Mouse (Mus musculus): ENCODE measurements around the gene Smg7. TPM values are rescaled to one million over a fixed set of nuclear protein-coding genes. Genes with fewer than 3 reads are reported as not detected.
"Not testable (repeated sequence)": the region's sequence is repeated elsewhere in the genome, so short reads cannot be mapped to it uniquely, and the experiment has no call there.

Smg7 gene
- polyA plus RNA-seq, 1 experiment = 0.29 TPM

DNA sequence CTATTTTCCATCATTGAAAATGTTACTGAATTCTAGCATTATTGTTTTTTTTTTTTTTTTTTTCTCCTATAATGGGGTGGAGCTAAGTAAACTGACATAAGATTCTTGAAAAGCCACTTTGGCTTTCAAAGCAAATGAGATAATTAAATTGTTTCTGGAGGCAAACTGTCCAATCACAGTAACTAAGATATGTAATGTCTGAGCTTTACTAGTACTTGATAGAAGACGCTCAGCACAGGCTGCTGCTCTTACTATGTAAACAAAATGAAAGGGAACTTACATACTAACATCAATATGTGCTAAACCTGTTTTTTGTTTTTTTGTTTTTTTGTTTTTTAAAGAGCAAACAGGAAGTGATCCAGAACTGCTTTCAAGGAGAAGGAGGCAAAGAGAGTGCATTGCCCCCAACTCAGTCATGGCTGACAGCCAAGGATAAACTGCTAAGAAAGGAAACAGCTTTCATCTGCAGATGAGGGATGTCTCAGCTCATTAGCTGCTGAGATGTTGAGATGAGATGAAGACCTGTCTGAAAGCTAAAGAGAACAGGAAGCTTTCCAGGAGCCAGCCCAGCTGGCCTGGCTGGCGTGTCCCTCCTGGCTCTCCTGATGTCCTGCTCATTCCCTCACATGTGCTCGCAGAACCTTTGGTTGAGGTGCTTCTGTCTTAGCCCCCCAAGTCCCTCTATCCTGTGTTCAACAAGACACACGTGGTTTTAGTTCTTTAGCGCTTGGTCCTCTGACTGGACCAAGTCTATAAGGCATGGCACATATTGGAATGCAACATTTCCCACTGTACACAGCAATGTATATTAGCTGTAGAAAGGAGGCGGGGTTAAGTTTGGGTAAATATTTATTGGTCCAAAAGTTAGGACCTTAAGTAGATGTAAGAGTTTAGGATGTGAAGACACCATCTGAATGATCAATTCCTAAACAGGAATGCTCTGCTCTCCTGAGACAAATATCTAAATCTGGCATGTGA lies 11.3 kb upstream of the Smg7 start:
- Histone ChIP-seq H3K4me3 (replicated peaks) (no peak overlapping the region), H3K4me1 (ENCODE audit: control insufficient read depth) (no peaks in the 10 kb centered on the region), H3K9me3 (ENCODE audit: control insufficient read depth, low read length) (no peaks in the 10 kb centered on the region), H3K27me3 (ENCODE audit: control insufficient read depth) (no peaks in the 10 kb centered on the region), H3K36me3 (ENCODE audit: control insufficient read depth) (no peaks in the 10 kb centered on the region)
- TF ChIP-seq TAL1 (IDR thresholded peaks at IDR 0.05; ENCODE audit: low read length) (no peak), GATA1 (IDR thresholded peaks at IDR 0.05; ENCODE audit: low read length) (no peak)

GRCm38 (mm10) chr1:152904469-152904868 lies 2.0 kb upstream of the Smg7 start:
- TF ChIP-seq GATA1 (IDR thresholded peaks at IDR 0.05; ENCODE audit: low read length) (no peak), TAL1 (IDR thresholded peaks at IDR 0.05; ENCODE audit: low read length) (no peak)
- Histone ChIP-seq H3K9me3 (ENCODE audit: control insufficient read depth, low read length) (no peaks in the 10 kb centered on the region), H3K4me1 (ENCODE audit: control insufficient read depth) (peaks cover 37% of the 10 kb centered on the region), H3K4me3 (replicated peaks) (peak overlapping the region; percentile 87), H3K36me3 (ENCODE audit: control insufficient read depth) (peaks cover 6% of the 10 kb centered on the region), H3K27me3 (ENCODE audit: control insufficient read depth) (peaks cover 6% of the 10 kb centered on the region; the same call in 1 of the 2 replicates)

DNA sequence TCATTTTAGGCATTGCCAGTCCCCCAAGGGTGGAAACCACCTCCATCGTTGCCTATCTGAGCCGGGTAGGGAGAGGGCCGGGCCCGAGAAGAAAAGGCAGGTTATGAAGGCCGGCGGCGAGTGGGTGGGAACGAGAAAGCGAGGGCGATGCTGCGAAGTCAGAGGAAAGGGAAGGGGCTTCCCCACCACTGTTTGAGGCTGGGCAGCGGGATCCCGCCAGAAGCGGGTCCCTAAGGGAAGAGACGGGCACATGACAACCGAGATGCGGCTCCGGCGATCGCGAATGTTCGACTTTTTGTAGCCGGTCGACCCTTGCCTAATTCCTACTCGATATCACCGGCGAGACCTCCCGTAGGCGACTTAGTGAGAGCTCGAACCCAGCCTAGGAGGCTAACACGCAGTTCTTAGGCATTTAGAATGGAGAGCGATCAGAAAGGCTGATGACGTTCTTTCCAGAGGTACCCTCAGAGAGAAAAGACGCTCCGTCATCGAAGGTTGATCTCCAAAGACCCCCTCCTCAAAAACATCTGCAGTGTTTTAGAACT lies 1.2 kb upstream of the Smg7 start:
- H3K4me1 ChIP-seq (ENCODE audit: control insufficient read depth) = peaks cover 37% of the 10 kb centered on the region
- H3K4me3 ChIP-seq (replicated peaks) = peak overlapping the region; percentile 87
- peaks cover 12% of the 10 kb centered on the region for H3K36me3 ChIP-seq (ENCODE audit: control insufficient read depth)
- no peaks in the 10 kb centered on the region for H3K9me3 ChIP-seq (ENCODE audit: control insufficient read depth, low read length)
- no peak for TF ChIP-seq TAL1 (IDR thresholded peaks at IDR 0.05; ENCODE audit: low read length)
- TF ChIP-seq GATA1 (IDR thresholded peaks at IDR 0.05; ENCODE audit: low read length) = no peak
- peaks cover 6% of the 10 kb centered on the region; the same call in 1 of the 2 replicates for H3K27me3 ChIP-seq (ENCODE audit: control insufficient read depth)

DNA sequence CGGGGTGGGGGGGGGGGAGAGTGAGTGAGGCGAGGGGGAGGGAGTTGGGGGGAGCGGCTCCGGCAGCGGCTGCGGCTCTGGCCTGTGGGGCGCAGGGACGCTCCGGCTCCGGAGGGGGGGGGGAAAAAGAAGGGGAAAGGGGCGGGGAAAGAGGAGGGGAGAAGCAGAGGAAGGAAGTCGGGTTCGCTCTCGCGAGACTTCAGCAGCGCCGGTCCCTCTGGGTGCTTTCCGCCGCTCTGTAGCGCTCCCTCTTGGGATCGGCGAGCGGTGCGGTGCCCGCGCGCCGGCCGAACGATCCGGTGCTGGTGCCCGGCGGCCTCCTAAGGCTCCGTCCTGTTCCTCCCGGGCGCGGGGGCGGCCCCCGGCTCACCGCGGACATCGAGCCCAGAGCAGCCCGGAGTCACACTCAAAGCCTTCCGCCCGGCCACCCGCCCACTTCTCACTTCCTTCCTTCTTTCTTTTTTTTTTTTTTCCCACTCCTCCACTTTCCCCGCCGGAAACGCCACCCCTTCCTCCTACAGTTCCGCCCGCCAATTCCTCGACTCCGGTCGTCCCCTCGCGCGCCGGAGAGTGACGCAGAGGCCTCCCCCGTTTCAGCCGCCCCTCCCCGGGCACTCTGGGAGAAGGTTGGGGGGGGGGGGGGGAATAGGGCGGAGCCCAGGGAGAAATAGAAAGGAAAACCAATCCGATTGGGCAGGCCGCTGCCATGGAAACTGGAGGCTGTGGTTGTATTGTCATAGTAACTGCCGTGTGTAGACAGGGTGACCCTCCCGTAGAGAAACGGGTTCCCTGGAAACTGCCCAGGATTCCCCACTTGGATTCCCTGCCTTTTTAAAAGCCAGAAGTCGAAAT lies 445 bp upstream of the Smg7 start:
- H3K4me1 ChIP-seq (ENCODE audit: control insufficient read depth) = peaks cover 37% of the 10 kb centered on the region
- H3K36me3 ChIP-seq (ENCODE audit: control insufficient read depth) = peaks cover 17% of the 10 kb centered on the region
- no peaks in the 10 kb centered on the region for H3K9me3 ChIP-seq (ENCODE audit: control insufficient read depth, low read length)
- 0 out of 2 replicates have a peak, but pooled peaks cover 3% of the 10 kb centered on the region for H3K27me3 ChIP-seq (ENCODE audit: control insufficient read depth)
- H3K4me3 ChIP-seq (replicated peaks) = peak overlapping the region; percentile 87
- no peak for TF ChIP-seq TAL1 (IDR thresholded peaks at IDR 0.05; ENCODE audit: low read length)
- no peak for TF ChIP-seq GATA1 (IDR thresholded peaks at IDR 0.05; ENCODE audit: low read length)

GRCm38 (mm10) chr1:152901419-152901764 lies 1.1 kb downstream of the Smg7 start:
- Histone ChIP-seq H3K4me3 (replicated peaks) (peak overlapping the region; percentile 87), H3K27me3 (ENCODE audit: control insufficient read depth) (no peaks in the 10 kb centered on the region), H3K9me3 (ENCODE audit: control insufficient read depth, low read length) (no peaks in the 10 kb centered on the region), H3K4me1 (ENCODE audit: control insufficient read depth) (peaks cover 37% of the 10 kb centered on the region), H3K36me3 (ENCODE audit: control insufficient read depth) (peaks cover 21% of the 10 kb centered on the region)
- TF ChIP-seq TAL1 (IDR thresholded peaks at IDR 0.05; ENCODE audit: low read length) (no peak), GATA1 (IDR thresholded peaks at IDR 0.05; ENCODE audit: low read length) (no peak)

- H3K4me1 ChIP-seq (ENCODE audit: control insufficient read depth); H3K9me3 ChIP-seq (ENCODE audit: control insufficient read depth, low read length); H3K4me3 ChIP-seq (replicated peaks); H3K27me3 ChIP-seq (ENCODE audit: control insufficient read depth); H3K36me3 ChIP-seq (ENCODE audit: control insufficient read depth): not testable (repeated sequence)
Observed at GRCm38 (mm10) chr1:152888086-152888485, 14.4 kb downstream of the Smg7 start.

- TF ChIP-seq TAL1 (IDR thresholded peaks at IDR 0.05; ENCODE audit: low read length) = no peak
- no peak for TF ChIP-seq GATA1 (IDR thresholded peaks at IDR 0.05; ENCODE audit: low read length)
- Histone ChIP-seq H3K4me1 (ENCODE audit: control insufficient read depth) (no peaks in the 10 kb centered on the region; the same call in 1 of the 2 replicates), H3K9me3 (ENCODE audit: control insufficient read depth, low read length) (no peaks in the 10 kb centered on the region), H3K36me3 (ENCODE audit: control insufficient read depth) (peaks cover 37% of the 10 kb centered on the region), H3K27me3 (ENCODE audit: control insufficient read depth) (no peaks in the 10 kb centered on the region), H3K4me3 (replicated peaks) (no peak overlapping the region)
Observed at GRCm38 (mm10) chr1:152871031-152871430, 31.4 kb downstream of the Smg7 start.

DNA sequence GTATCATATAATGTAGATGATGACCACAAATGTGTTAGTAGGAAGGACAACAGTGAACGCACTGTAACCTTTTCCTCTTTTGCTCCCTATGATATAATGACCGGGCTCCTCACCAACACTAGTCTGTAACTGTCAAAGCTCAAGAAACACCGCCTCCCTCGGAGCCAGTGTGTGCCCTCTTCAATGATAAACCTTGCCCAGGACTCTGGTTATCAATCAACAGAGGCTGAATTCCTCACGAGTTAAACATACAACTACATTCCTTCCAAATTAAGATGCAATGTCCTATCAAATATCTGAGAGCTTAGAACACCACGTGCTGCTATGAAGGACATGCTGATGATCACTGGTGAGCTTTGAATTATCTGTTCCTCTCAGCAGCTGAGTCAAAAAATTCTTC lies 32.5 kb downstream of the Smg7 start:
- Histone ChIP-seq H3K27me3 (ENCODE audit: control insufficient read depth) (no peaks in the 10 kb centered on the region), H3K4me3 (replicated peaks) (no peak overlapping the region), H3K4me1 (ENCODE audit: control insufficient read depth) (no peaks in the 10 kb centered on the region; the same call in 1 of the 2 replicates), H3K36me3 (ENCODE audit: control insufficient read depth) (peaks cover 47% of the 10 kb centered on the region), H3K9me3 (ENCODE audit: control insufficient read depth, low read length) (no peaks in the 10 kb centered on the region)
- TF ChIP-seq TAL1 (IDR thresholded peaks at IDR 0.05; ENCODE audit: low read length) (no peak), GATA1 (IDR thresholded peaks at IDR 0.05; ENCODE audit: low read length) (no peak)

DNA sequence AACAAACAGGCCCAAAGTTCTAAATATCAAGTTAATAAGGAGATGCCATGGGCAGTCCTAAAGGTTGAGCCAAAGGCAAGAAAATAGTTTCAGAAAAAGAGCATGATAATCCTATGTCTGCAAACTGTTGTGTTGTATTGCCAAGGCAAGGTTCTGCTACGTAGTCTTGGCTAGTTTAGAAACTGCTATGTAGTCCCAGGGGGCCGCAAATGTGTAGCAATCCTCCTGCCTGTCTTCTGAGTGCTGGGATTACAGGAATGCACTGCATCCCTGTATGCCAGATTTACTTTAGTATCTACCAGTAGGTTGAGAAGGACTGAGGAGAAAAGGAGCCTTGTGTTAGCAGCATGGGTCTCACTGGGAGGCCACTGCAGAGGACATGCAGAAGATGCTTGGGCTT lies 55.6 kb downstream of the Smg7 start:
- no peaks in the 10 kb centered on the region for H3K9me3 ChIP-seq (ENCODE audit: control insufficient read depth, low read length)
- TF ChIP-seq GATA1 (IDR thresholded peaks at IDR 0.05; ENCODE audit: low read length) = no peak
- H3K4me1 ChIP-seq (ENCODE audit: control insufficient read depth) = peaks cover 2% of the 10 kb centered on the region
- peaks cover 87% of the 10 kb centered on the region for H3K36me3 ChIP-seq (ENCODE audit: control insufficient read depth)
- H3K27me3 ChIP-seq (ENCODE audit: control insufficient read depth) = no peaks in the 10 kb centered on the region
- no peak overlapping the region for H3K4me3 ChIP-seq (replicated peaks)
